Mouse (Mus musculus): ENCODE measurements at regions not wholly inside any gene's neighbourhood (a gene's known extent, or its start where the extent isn't known, plus 50 kb on each side); places are given as distances from the start of the nearest gene placed in this dataset.

GRCm38 (mm10) chr11:27833736-27834135, 505.9 kb downstream of the Gm6685 start:
- DNase-seq = no peak
- 83% methylated on average over 1 of the region's 1 CpGs for WGBS
- Histone ChIP-seq H3K36me3 (ENCODE audit: insufficient read depth) (no peaks in the 10 kb centered on the region), H3K9ac (no peak overlapping the region), H3K4me1 (ENCODE audit: insufficient read depth) (no peaks in the 10 kb centered on the region), H3K9me3 (ENCODE audit: low read depth, low read length) (no peaks in the 10 kb centered on the region), H3K27me3 (ENCODE audit: insufficient read depth, low read length) (no peaks in the 10 kb centered on the region), H3K4me3 (ENCODE audit: low read depth, low read length) (no peak overlapping the region), H3K4me2 (no peak overlapping the region), H3K27ac (ENCODE audit: low read depth) (no peak overlapping the region)
- no peak for ATAC-seq (ENCODE audit: insufficient read depth)
- no peak for TF ChIP-seq CTCF (IDR thresholded peaks at IDR 0.05; ENCODE audit: low read depth)

- H3K4me3 ChIP-seq (ENCODE audit: low read depth, low read length) = no peak overlapping the region
- no peak overlapping the region for H3K9ac ChIP-seq
- WGBS = 63% methylated on average over 8 of the region's 8 CpGs
- no peak overlapping the region for H3K27ac ChIP-seq (ENCODE audit: low read depth)
- no peak for ATAC-seq (ENCODE audit: insufficient read depth)
- no peaks in the 10 kb centered on the region for H3K4me1 ChIP-seq (ENCODE audit: insufficient read depth)
- no peaks in the 10 kb centered on the region for H3K36me3 ChIP-seq (ENCODE audit: insufficient read depth)
- H3K9me3 ChIP-seq (ENCODE audit: low read depth, low read length) = no peaks in the 10 kb centered on the region
- H3K27me3 ChIP-seq (ENCODE audit: insufficient read depth, low read length) = no peaks in the 10 kb centered on the region
- TF ChIP-seq CTCF (IDR thresholded peaks at IDR 0.05; ENCODE audit: low read depth) = no peak
- no peak for DNase-seq
- no peak overlapping the region for H3K4me2 ChIP-seq
These were observed 539.6 kb downstream of the Gm6685 start for GRCm38 (mm10) chr11:27799826-27800620.

- Histone ChIP-seq H3K36me3 (ENCODE audit: insufficient read depth) (no peaks in the 10 kb centered on the region), H3K4me2 (no peak overlapping the region), H3K27ac (ENCODE audit: low read depth) (no peak overlapping the region), H3K27me3 (ENCODE audit: insufficient read depth, low read length) (no peaks in the 10 kb centered on the region), H3K9ac (no peak overlapping the region), H3K4me3 (ENCODE audit: low read depth, low read length) (no peak overlapping the region), H3K9me3 (ENCODE audit: low read depth, low read length) (no peaks in the 10 kb centered on the region), H3K4me1 (ENCODE audit: insufficient read depth) (no peaks in the 10 kb centered on the region)
- WGBS = 66% methylated on average over 9 of the region's 9 CpGs
- no peak for DNase-seq
- no peak for ATAC-seq (ENCODE audit: insufficient read depth)
- no peak for TF ChIP-seq CTCF (IDR thresholded peaks at IDR 0.05; ENCODE audit: low read depth)
These were observed 585.8 kb downstream of the Gm6685 start for GRCm38 (mm10) chr11:27753913-27754218.

- Histone ChIP-seq H3K4me2 (no peak overlapping the region), H3K27ac (ENCODE audit: low read depth) (no peak overlapping the region), H3K4me1 (ENCODE audit: insufficient read depth) (no peaks in the 10 kb centered on the region), H3K4me3 (ENCODE audit: low read depth, low read length) (no peak overlapping the region), H3K27me3 (ENCODE audit: insufficient read depth, low read length) (no peaks in the 10 kb centered on the region), H3K9ac (no peak overlapping the region), H3K9me3 (ENCODE audit: low read depth, low read length) (no peaks in the 10 kb centered on the region), H3K36me3 (ENCODE audit: insufficient read depth) (no peaks in the 10 kb centered on the region)
- ATAC-seq (ENCODE audit: insufficient read depth) = peak; percentile 58; the same call in 1 of the 2 replicates
- peak; percentile 77 for DNase-seq
- 38% methylated on average over 11 of the region's 11 CpGs for WGBS
- peak; percentile 75 for TF ChIP-seq CTCF (IDR thresholded peaks at IDR 0.05; ENCODE audit: low read depth)
These were observed 586.3 kb downstream of the Gm6685 start for GRCm38 (mm10) chr11:27753212-27753912.

- no peaks in the 10 kb centered on the region for H3K27me3 ChIP-seq (ENCODE audit: insufficient read depth, low read length)
- no peak overlapping the region for H3K27ac ChIP-seq (ENCODE audit: low read depth)
- no peak overlapping the region for H3K4me2 ChIP-seq
- H3K9ac ChIP-seq = no peak overlapping the region
- no peaks in the 10 kb centered on the region for H3K4me1 ChIP-seq (ENCODE audit: insufficient read depth)
- no peak overlapping the region for H3K4me3 ChIP-seq (ENCODE audit: low read depth, low read length)
- ATAC-seq (ENCODE audit: insufficient read depth) (no peak), DNase-seq (no peak)
- TF ChIP-seq CTCF (IDR thresholded peaks at IDR 0.05; ENCODE audit: low read depth) = no peak
- 86% methylated on average over 2 of the region's 2 CpGs for WGBS
- H3K36me3 ChIP-seq (ENCODE audit: insufficient read depth) = no peaks in the 10 kb centered on the region
- no peaks in the 10 kb centered on the region for H3K9me3 ChIP-seq (ENCODE audit: low read depth, low read length)
These were observed 613.6 kb downstream of the Gm6685 start for GRCm38 (mm10) chr11:27726109-27726508.

- no peaks in the 10 kb centered on the region for H3K27me3 ChIP-seq (ENCODE audit: insufficient read depth, low read length)
- H3K4me1 ChIP-seq (ENCODE audit: insufficient read depth) = no peaks in the 10 kb centered on the region
- WGBS = 61% methylated on average over 7 of the region's 7 CpGs
- ATAC-seq (ENCODE audit: insufficient read depth) (no peak), DNase-seq (no peak)
- H3K4me2 ChIP-seq = no peak overlapping the region
- TF ChIP-seq CTCF (IDR thresholded peaks at IDR 0.05; ENCODE audit: low read depth) = no peak
- H3K27ac ChIP-seq (ENCODE audit: low read depth) = no peak overlapping the region
- no peaks in the 10 kb centered on the region for H3K36me3 ChIP-seq (ENCODE audit: insufficient read depth)
- H3K9me3 ChIP-seq (ENCODE audit: low read depth, low read length) = no peaks in the 10 kb centered on the region
- H3K9ac ChIP-seq = no peak overlapping the region
- no peak overlapping the region for H3K4me3 ChIP-seq (ENCODE audit: low read depth, low read length)
These were observed 618.3 kb downstream of the Gm6685 start for GRCm38 (mm10) chr11:27721346-27721745.

- TF ChIP-seq CTCF (IDR thresholded peaks at IDR 0.05; ENCODE audit: low read depth) = no peak
These were observed 667.2 kb downstream of the Gm6685 start for GRCm38 (mm10) chr11:27672436-27672835.

More at GRCm38 (mm10) chr11:27672436-27672835, 667.2 kb downstream of the Gm6685 start:
- Histone ChIP-seq H3K36me3 (ENCODE audit: insufficient read depth) (no peaks in the 10 kb centered on the region), H3K9me3 (ENCODE audit: low read depth, low read length) (no peaks in the 10 kb centered on the region), H3K9ac (no peak overlapping the region), H3K4me2 (no peak overlapping the region), H3K4me1 (ENCODE audit: insufficient read depth) (no peaks in the 10 kb centered on the region), H3K4me3 (ENCODE audit: low read depth, low read length) (no peak overlapping the region), H3K27ac (ENCODE audit: low read depth) (no peak overlapping the region), H3K27me3 (ENCODE audit: insufficient read depth, low read length) (no peaks in the 10 kb centered on the region)
- DNase-seq (no peak), ATAC-seq (ENCODE audit: insufficient read depth) (no peak)
- WGBS = 64% methylated on average over 1 of the region's 1 CpGs
